Mouse (Mus musculus) limb, embryonic 12.5 days (tissue): Measurements from ENCODE around the gene Camkmt. TPM values are rescaled to one million over a fixed set of nuclear protein-coding genes. Genes with fewer than 3 reads are reported as not detected.

Source experiments
- ATAC-seq: fragments of 200-750 bp; cut with Nextera tagmentation; 2 replicates; pipeline ENCODE4 v1.8.0; 2017; ENCODE audit warnings: low read depth, moderate TSS enrichment; ENCODE audit not compliant: insufficient number of reproducible peaks, insufficient read depth, low FRiP score, low TSS enrichment
- H3K27ac ChIP-seq: fragments of 300-500 bp; sonication (generic); 2 replicates; pipeline ENCODE4 v1.5.1; 2016; ENCODE audit warnings: mild to moderate bottlenecking, moderate library complexity
- H3K27me3 ChIP-seq: fragments of 300-500 bp; sonication (generic); 2 replicates; pipeline ENCODE4 v1.6.1; 2016; ENCODE audit warnings: mild to moderate bottlenecking, moderate library complexity
- H3K36me3 ChIP-seq: fragments of 300-500 bp; sonication (generic); 2 replicates; pipeline ENCODE4 v1.6.1; 2016; ENCODE audit warnings: mild to moderate bottlenecking, moderate library complexity
- H3K4me1 ChIP-seq: fragments of 300-500 bp; sonication (generic); replicated peaks from 2 replicates; pipeline ENCODE4 v1.6.1; 2016
- H3K4me2 ChIP-seq: fragments of 300-500 bp; sonication (generic); 2 replicates; pipeline ENCODE4 v1.6.1; 2016; ENCODE audit warnings: mild to moderate bottlenecking, moderate library complexity
- H3K4me3 ChIP-seq: fragments of 300-500 bp; sonication (generic); replicated peaks from 2 replicates; pipeline ENCODE4 v1.5.1; 2016; ENCODE audit warnings: mild to moderate bottlenecking
- H3K9ac ChIP-seq: fragments of 300-500 bp; sonication (generic); replicated peaks from 2 replicates; pipeline ENCODE4 v1.6.1; 2016; ENCODE audit warnings: mild to moderate bottlenecking, moderate library complexity
- H3K9me3 ChIP-seq: fragments of 300-500 bp; sonication (generic); 2 replicates; pipeline ENCODE4 v1.6.1; 2016; ENCODE audit warnings: mild to moderate bottlenecking, moderate library complexity
- WGBS: fragments of 180-500 bp; shearing (Covaris S2); methylation state at CpG from one replicate; pipeline ENCODE4 v1.1.7; 2016; 5-methylcytosine and 5-hydroxymethylcytosine counted together
- polyA plus RNA-seq: library from polyadenylated mRNA; unstranded; fragments of >200 nt; fragmentation: Nextera tagmentation; extraction: Ambion mirVana; gene quantifications from 2 replicates; pipeline ENCODE4 v1.2.1, GENCODE M21; 2016

Gene Camkmt
- polyA plus RNA-seq, 1 experiment from 2014 or later = 14.3 TPM

GRCm38 (mm10) chr17:85070658-85071057 is 19.7 kb upstream of the Camkmt start:
- no peak for ATAC-seq
- Histone ChIP-seq H3K4me3 (no peak overlapping the region), H3K4me2 (no peak overlapping the region), H3K9ac (no peak overlapping the region), H3K27me3 (no peaks in the 10 kb centered on the region), H3K36me3 (peaks cover 70% of the 10 kb centered on the region), H3K27ac (no peak overlapping the region), H3K4me1 (peaks cover 5% of the 10 kb centered on the region), H3K9me3 (no peaks in the 10 kb centered on the region)
- WGBS = 70% methylated on average over 6 of the region's 6 CpGs

DNA sequence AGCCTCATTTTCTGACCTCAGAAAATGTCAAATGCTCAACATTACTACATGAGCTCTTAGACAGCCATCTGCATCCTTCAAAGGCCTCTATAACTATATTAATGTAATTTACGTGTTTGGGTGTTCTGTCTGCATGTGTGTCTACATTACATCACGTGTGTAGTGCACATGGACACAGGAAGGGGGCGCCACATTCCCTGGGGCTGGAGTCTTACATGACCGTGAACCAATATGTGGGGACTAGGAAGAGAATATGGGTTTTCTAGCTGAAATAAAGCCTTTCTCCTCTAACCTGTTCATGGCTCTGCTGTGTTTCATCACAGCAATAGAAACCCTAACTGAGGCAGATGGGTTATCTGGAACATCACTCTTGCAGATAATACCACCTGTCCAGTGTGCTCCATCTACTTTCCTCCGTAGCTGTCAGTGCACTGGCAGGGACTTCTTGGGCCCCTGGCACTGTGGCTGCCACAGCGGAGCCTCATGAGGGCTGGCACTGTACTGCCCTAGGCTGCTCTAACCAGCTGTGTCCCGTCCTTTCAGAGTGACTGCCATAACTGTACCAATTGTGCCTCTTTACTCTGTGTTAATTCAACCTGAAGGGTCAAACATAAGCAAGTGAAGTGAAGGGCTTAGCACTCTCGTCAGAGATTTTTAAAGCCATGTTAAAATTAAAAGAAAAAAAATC is 19.1 kb upstream of the Camkmt start:
- peaks cover 5% of the 10 kb centered on the region for H3K4me1 ChIP-seq
- H3K4me2 ChIP-seq = no peak overlapping the region
- peaks cover 70% of the 10 kb centered on the region for H3K36me3 ChIP-seq
- 86% methylated on average over 8 of the region's 8 CpGs for WGBS
- H3K27ac ChIP-seq = no peak overlapping the region
- no peak overlapping the region for H3K9ac ChIP-seq
- no peak for ATAC-seq
- no peaks in the 10 kb centered on the region for H3K27me3 ChIP-seq
- H3K4me3 ChIP-seq = no peak overlapping the region
- H3K9me3 ChIP-seq = no peaks in the 10 kb centered on the region

GRCm38 (mm10) chr17:85072383-85072782 is 18.0 kb upstream of the Camkmt start:
- no peak overlapping the region for H3K4me2 ChIP-seq
- H3K4me1 ChIP-seq = peaks cover 5% of the 10 kb centered on the region
- no peak overlapping the region for H3K27ac ChIP-seq
- ATAC-seq = no peak
- no peaks in the 10 kb centered on the region for H3K27me3 ChIP-seq
- H3K9ac ChIP-seq = no peak overlapping the region
- H3K9me3 ChIP-seq = no peaks in the 10 kb centered on the region
- peaks cover 71% of the 10 kb centered on the region for H3K36me3 ChIP-seq
- H3K4me3 ChIP-seq = no peak overlapping the region
- WGBS = 67% methylated on average over 11 of the region's 11 CpGs

DNA sequence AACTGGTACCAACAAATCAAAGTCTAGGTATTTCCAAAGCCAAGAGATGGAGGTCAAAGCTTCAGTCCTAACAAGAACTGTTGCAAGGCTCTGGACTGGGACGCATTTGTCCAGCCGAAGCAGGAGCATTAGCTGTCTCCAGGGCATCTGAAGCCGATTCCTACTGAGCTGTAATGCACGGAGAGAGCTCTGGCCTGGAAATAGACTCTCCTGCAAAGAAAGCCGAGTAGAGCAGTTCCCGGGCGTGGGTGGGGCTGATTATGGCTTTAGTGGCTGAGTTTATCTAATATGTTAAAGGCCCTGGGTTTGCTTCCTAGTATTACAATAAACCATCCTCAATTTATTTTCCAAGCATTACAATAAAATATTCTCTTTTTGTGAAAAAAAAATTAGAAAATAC is 17.1 kb upstream of the Camkmt start:
- Histone ChIP-seq H3K27ac (no peak overlapping the region), H3K36me3 (peaks cover 73% of the 10 kb centered on the region), H3K9me3 (no peaks in the 10 kb centered on the region), H3K27me3 (no peaks in the 10 kb centered on the region), H3K4me1 (peaks cover 5% of the 10 kb centered on the region), H3K4me3 (no peak overlapping the region), H3K9ac (no peak overlapping the region), H3K4me2 (no peak overlapping the region)
- no peak for ATAC-seq
- WGBS = 78% methylated on average over 7 of the region's 7 CpGs

DNA sequence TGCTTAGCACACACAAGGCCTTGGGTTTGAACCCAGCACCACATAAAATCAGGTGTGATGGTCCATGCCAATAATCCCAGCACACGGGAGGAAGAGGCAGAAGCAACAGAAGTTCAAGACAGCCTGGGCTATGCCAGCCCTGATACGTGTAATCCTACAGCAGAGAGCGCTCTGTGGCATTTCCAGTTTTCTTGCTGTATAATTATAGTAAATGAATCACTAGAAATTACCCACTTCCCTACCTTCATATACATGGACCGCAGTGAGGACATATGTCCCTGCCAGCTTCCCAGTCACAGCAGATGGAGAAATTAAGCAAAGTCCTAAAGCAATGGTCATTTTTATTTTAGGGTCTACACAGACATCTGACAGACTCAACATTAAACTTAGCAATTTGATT is 16.3 kb upstream of the Camkmt start:
- no peak for ATAC-seq
- no peak overlapping the region for H3K4me2 ChIP-seq
- H3K4me3 ChIP-seq = no peak overlapping the region
- H3K9ac ChIP-seq = no peak overlapping the region
- H3K27me3 ChIP-seq = no peaks in the 10 kb centered on the region
- H3K9me3 ChIP-seq = no peaks in the 10 kb centered on the region
- WGBS = 98% methylated on average over 4 of the region's 4 CpGs
- no peak overlapping the region for H3K27ac ChIP-seq
- peaks cover 73% of the 10 kb centered on the region for H3K36me3 ChIP-seq
- H3K4me1 ChIP-seq = peaks cover 5% of the 10 kb centered on the region

DNA sequence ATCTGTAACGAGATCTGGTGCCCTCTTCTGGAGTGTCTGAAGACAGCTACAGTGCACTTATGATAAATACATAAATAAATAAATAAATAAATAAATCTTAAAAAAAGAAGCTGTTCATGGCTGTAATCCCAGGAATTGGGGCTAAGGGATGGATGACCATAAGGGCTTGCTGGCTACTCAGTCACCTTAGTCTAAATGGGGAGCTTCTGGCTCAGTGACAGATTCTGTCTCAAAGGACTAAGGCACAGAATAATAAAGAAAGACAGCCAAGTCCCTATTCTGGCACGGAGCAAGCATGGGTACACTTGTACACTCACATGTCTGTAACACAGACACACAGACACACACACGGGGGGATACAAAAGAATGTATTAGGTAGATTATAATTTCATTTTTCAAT is 11.1 kb upstream of the Camkmt start:
- ATAC-seq = no peak
- Histone ChIP-seq H3K27me3 (no peaks in the 10 kb centered on the region), H3K27ac (no peak overlapping the region), H3K9ac (no peak overlapping the region), H3K4me1 (no peaks in the 10 kb centered on the region), H3K4me3 (no peak overlapping the region), H3K36me3 (peaks cover 56% of the 10 kb centered on the region), H3K4me2 (no peak overlapping the region), H3K9me3 (no peaks in the 10 kb centered on the region)
- 96% methylated on average over 3 of the region's 3 CpGs for WGBS

GRCm38 (mm10) chr17:85080781-85081180 is 9.6 kb upstream of the Camkmt start:
- peaks cover 49% of the 10 kb centered on the region for H3K36me3 ChIP-seq
- WGBS = 94% methylated on average over 11 of the region's 11 CpGs
- no peak for ATAC-seq

GRCm38 (mm10) chr17:85085335-85085734 is 5.0 kb upstream of the Camkmt start:
- Histone ChIP-seq H3K9me3 (no peaks in the 10 kb centered on the region), H3K4me2 (no peak overlapping the region), H3K36me3 (peaks cover 11% of the 10 kb centered on the region), H3K4me1 (peaks cover 8% of the 10 kb centered on the region), H3K27ac (no peak overlapping the region), H3K27me3 (no peaks in the 10 kb centered on the region), H3K9ac (no peak overlapping the region), H3K4me3 (no peak overlapping the region)
- ATAC-seq = no peak
- 85% methylated on average over 2 of the region's 2 CpGs for WGBS

More at GRCm38 (mm10) chr17:85080781-85081180, 9.6 kb upstream of the Camkmt start:
- no peaks in the 10 kb centered on the region for H3K27me3 ChIP-seq
- H3K27ac ChIP-seq = no peak overlapping the region
- no peak overlapping the region for H3K4me2 ChIP-seq
- H3K4me1 ChIP-seq = no peaks in the 10 kb centered on the region
- H3K9ac ChIP-seq = no peak overlapping the region
- H3K4me3 ChIP-seq = no peak overlapping the region
- no peaks in the 10 kb centered on the region for H3K9me3 ChIP-seq

GRCm38 (mm10) chr17:85086501-85086900 is 3.9 kb upstream of the Camkmt start:
- WGBS = 89% methylated on average over 1 of the region's 1 CpGs
- Histone ChIP-seq H3K36me3 (peaks cover 3% of the 10 kb centered on the region; the same call in 1 of the 2 replicates), H3K27me3 (no peaks in the 10 kb centered on the region), H3K4me2 (no peak overlapping the region), H3K9ac (no peak overlapping the region), H3K27ac (no peak overlapping the region), H3K9me3 (no peaks in the 10 kb centered on the region), H3K4me3 (no peak overlapping the region), H3K4me1 (peaks cover 12% of the 10 kb centered on the region)
- no peak for ATAC-seq

- H3K27ac ChIP-seq = no peak overlapping the region
- peaks cover 15% of the 10 kb centered on the region for H3K4me1 ChIP-seq
- H3K4me2 ChIP-seq = no peak overlapping the region
- H3K9ac ChIP-seq = no peak overlapping the region
- ATAC-seq = no peak
- H3K4me3 ChIP-seq = no peak overlapping the region
- peaks cover 3% of the 10 kb centered on the region; the same call in 1 of the 2 replicates for H3K36me3 ChIP-seq
- 87% methylated on average over 5 of the region's 5 CpGs for WGBS
- H3K27me3 ChIP-seq = no peaks in the 10 kb centered on the region
- H3K9me3 ChIP-seq = no peaks in the 10 kb centered on the region
Observed at GRCm38 (mm10) chr17:85087591-85087990, 2.8 kb upstream of the Camkmt start.

DNA sequence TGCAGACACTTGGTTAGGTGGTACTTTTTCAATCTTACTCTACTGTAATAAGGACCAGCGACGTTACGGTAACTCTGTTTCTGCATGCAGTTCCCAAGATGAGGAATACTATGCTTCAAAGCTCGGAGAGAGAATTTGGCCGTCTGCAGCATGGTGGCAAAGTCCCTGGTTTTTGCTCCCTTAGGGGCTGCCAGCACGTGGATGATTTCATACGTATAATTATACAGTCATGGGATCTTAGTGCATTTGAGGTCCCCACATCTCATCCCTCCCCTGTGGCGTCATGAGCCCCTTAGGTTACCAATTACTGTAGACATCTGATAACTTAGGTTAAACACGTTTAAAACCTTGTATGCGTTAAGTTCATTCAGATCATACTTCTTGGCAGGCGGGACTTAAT is 2.0 kb upstream of the Camkmt start:
- Histone ChIP-seq H3K4me1 (peaks cover 15% of the 10 kb centered on the region), H3K4me2 (no peak overlapping the region), H3K4me3 (no peak overlapping the region), H3K27ac (no peak overlapping the region), H3K9me3 (no peaks in the 10 kb centered on the region), H3K9ac (no peak overlapping the region), H3K36me3 (no peaks in the 10 kb centered on the region), H3K27me3 (no peaks in the 10 kb centered on the region)
- no peak for ATAC-seq
- 89% methylated on average over 11 of the region's 11 CpGs for WGBS

DNA sequence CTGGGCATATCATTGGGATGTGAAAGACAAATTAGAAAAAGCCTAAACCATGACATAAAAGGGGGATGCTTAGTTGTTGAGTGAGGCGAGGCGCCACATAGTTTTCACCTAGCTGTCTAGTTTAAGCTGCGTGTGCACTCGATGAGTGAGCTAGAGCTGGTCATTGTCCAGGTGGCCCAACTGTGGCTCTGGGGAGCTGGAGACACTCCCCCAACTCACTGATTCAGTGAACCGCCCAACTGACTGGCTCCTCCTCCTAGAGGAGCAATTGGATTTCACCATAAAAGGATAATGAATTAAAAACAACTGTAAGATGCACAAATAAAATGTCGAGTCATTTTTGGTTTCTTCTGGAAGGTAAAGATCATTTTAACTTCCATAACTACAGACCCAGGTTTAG is 1.3 kb upstream of the Camkmt start:
- peaks cover 15% of the 10 kb centered on the region for H3K4me1 ChIP-seq
- H3K27me3 ChIP-seq = no peaks in the 10 kb centered on the region
- H3K36me3 ChIP-seq = no peaks in the 10 kb centered on the region
- H3K4me3 ChIP-seq = peak overlapping the region; percentile 85
- 51% methylated on average over 6 of the region's 6 CpGs for WGBS
- H3K27ac ChIP-seq = no peak overlapping the region
- no peak for ATAC-seq
- peak overlapping the region; percentile 66 for H3K4me2 ChIP-seq
- no peak overlapping the region for H3K9ac ChIP-seq
- H3K9me3 ChIP-seq = no peaks in the 10 kb centered on the region
